Mouse (Mus musculus) C3H10T1/2 (cell line): Measurements from ENCODE around the gene Zrsr2. TPM values are rescaled to one million over a fixed set of nuclear protein-coding genes. Genes with fewer than 3 reads are reported as not detected.

Experiments
- polyA plus RNA-seq, 2 experiments: library from polyadenylated mRNA; unstranded; fragments of >200 nt; fragmentation: generic; extraction: Trizol; gene quantifications; one replicate each; pipeline ENCODE4 v1.2.1; 2012; ENCODE audit warnings: missing spikeins in 2 of 2

Zrsr2 gene
- 10 to 100 TPM in 1 of 2 experiments, 1 to 10 TPM in 1; 7.4 to 19.1 TPM for polyA plus RNA-seq

GRCm38 (mm10) chrX:163958467-163958875 is at the start of gene Zrsr2:
TSS of gene Zrsr2 (minus strand) at chrX:163958661.

DNA sequence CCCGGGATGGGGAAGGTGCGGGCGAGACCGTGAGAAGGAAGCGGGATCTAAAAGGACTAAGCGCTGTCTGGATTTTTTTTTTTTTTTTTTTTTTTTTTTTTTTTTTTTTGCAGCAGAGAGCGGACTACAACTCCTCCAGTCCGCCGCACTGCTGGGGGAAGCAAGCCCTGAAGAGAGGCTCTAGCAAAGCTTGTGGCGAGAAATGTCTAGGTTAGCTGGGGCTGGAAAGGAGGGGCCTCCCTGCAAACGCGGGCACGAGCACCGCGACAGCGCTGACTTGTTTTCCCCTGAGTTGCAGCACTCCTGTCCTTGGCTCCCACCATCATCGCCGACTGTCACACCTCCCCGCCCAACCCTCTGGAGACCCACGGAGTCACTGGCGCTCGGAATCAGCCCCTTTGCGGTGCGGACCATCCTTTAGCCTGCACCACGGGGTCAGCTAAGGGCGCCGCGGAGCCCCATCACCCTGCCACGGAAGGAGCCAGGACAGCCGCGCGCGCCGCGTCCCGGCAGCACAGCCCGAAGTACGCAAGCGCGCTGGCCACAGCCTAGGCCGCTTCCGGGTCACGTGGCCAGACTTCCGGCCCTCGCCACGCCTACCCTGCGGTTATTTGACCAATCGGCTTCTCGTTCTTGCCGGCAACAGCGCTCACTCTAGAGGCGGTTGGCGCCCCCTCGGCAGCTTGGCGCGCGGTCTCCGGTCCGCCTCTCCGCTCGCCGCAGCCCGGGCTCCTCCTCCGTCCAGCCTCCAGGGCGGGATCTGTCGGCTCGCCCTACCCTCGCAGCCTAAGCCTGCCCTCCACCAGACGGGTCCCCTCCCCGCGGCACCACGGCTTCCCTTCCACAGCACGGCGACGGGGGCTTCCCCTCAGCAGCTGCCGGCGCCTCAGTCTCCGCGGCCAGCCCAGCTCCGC is 49.9 kb downstream of the Zrsr2 start, which contains the start of gene Ap1s2:
Gene Ap1s2 (plus strand): TSS at position 681 of the 914 bp plus-strand sequence.

Other genes starting within 250 kb of the Zrsr2 start
- not detected for gene Rnf138rt1, start 197.3 kb downstream of the Zrsr2 start, polyA plus RNA-seq
- 1 to 10 TPM; 1.4 to 6.6 TPM for gene Ap1s2, start 49.6 kb downstream of the Zrsr2 start, polyA plus RNA-seq
- 10 to 100 TPM in 1 of 2 experiments, 1 to 10 TPM in 1; 5.6 to 12.2 TPM for gene Car5b, start 69.3 kb upstream of the Zrsr2 start, polyA plus RNA-seq
- 1 to 10 TPM; 2.7 to 6.8 TPM for gene Siah1b, start 117.8 kb upstream of the Zrsr2 start, polyA plus RNA-seq
- not detected for gene Cltrn, start 130.2 kb upstream of the Zrsr2 start, polyA plus RNA-seq
- gene Ace2, start 180.7 kb upstream of the Zrsr2 start, polyA plus RNA-seq = under 1 TPM in 1 of 2 experiments, not detected in 1; 0.27 TPM